Mouse (Mus musculus) layer of hippocampus, adult 18-20 months (tissue): ENCODE measurements around the gene Ap1g1. TPM values are rescaled to one million over a fixed set of nuclear protein-coding genes. Genes with fewer than 3 reads are reported as not detected.

Experiments used
- DNase-seq, 2 experiments: peaks; one replicate each; pipeline ENCODE4 v3.0.0; 2022; ENCODE audit warnings: low spot score in 2 of 2
- total RNA-seq, 2 experiments: library from RNA; stranded (reverse); gene quantifications; 2 replicates each; pipeline ENCODE4 v1.2.3; 2021

Gene Ap1g1
- total RNA-seq, 2 experiments from 2014 or later = 80.6 to 84.1 TPM

GRCm38 (mm10) chr8:109779431-109780228 lies 1.3 kb downstream of the Ap1g1 start:
- no peak for DNase-seq

GRCm38 (mm10) chr8:109780548-109780947 lies 2.2 kb downstream of the Ap1g1 start:
- DNase-seq = no peak

GRCm38 (mm10) chr8:109790938-109791337 lies 12.6 kb downstream of the Ap1g1 start:
- DNase-seq = no peak

GRCm38 (mm10) chr8:109795166-109795565 lies 16.8 kb downstream of the Ap1g1 start:
- DNase-seq = no peak

GRCm38 (mm10) chr8:109798721-109799120 lies 20.4 kb downstream of the Ap1g1 start:
- no peak for DNase-seq

GRCm38 (mm10) chr8:109799245-109799644 lies 20.9 kb downstream of the Ap1g1 start:
- DNase-seq = no peak

- DNase-seq = no peak
Measured at GRCm38 (mm10) chr8:109800325-109800724, 22.0 kb downstream of the Ap1g1 start.

GRCm38 (mm10) chr8:109803211-109803610 lies 24.9 kb downstream of the Ap1g1 start:
- no peak for DNase-seq

- no peak for DNase-seq
Measured at GRCm38 (mm10) chr8:109803801-109804200, 25.4 kb downstream of the Ap1g1 start.

- DNase-seq = no peak
Measured at GRCm38 (mm10) chr8:109806522-109806921, 28.2 kb downstream of the Ap1g1 start.

- no peak for DNase-seq
Measured at GRCm38 (mm10) chr8:109807401-109808119, 29.2 kb downstream of the Ap1g1 start.

- DNase-seq = no peak
Measured at GRCm38 (mm10) chr8:109808120-109808447, 29.7 kb downstream of the Ap1g1 start.

- DNase-seq = peak in 1 of 2 experiments; percentile 36
Measured at GRCm38 (mm10) chr8:109810434-109810833, 32.1 kb downstream of the Ap1g1 start.

- no peak for DNase-seq
Measured at GRCm38 (mm10) chr8:109815268-109815667, 36.9 kb downstream of the Ap1g1 start.

GRCm38 (mm10) chr8:109817933-109818332 lies 39.6 kb downstream of the Ap1g1 start:
- DNase-seq = no peak

- DNase-seq = no peak
Measured at GRCm38 (mm10) chr8:109823561-109823960, 45.2 kb downstream of the Ap1g1 start.

- no peak for DNase-seq
Measured at GRCm38 (mm10) chr8:109839822-109840221, 61.5 kb downstream of the Ap1g1 start.

- DNase-seq = no peak
Measured at GRCm38 (mm10) chr8:109842468-109842867, 64.1 kb downstream of the Ap1g1 start.

- DNase-seq = no peak
Measured at GRCm38 (mm10) chr8:109847866-109848265, 69.5 kb downstream of the Ap1g1 start.

GRCm38 (mm10) chr8:109848981-109849380 lies 70.6 kb downstream of the Ap1g1 start:
- no peak for DNase-seq

GRCm38 (mm10) chr8:109853423-109853822 lies 75.1 kb downstream of the Ap1g1 start:
- peak in 1 of 2 experiments; percentile 83 for DNase-seq

- DNase-seq = no peak
Measured at GRCm38 (mm10) chr8:109854522-109854921, 76.2 kb downstream of the Ap1g1 start.

GRCm38 (mm10) chr8:109855451-109855850 lies 77.1 kb downstream of the Ap1g1 start:
- no peak for DNase-seq
